Comparison of ENCODE assay signal across 39 mouse cellular contexts in genomic region chr19:29658836-29659235, GRCm38 (mm10). TPM values are rescaled to one million over a fixed set of nuclear protein-coding genes. Genes with fewer than 3 reads are reported as not detected.
"Had no signal": no experiment of that assay in that cellular context is flagged by ENCODE, and none has a peak within 500 bp of the region (broad histone marks: within the 10 kb centered on the region; RNA-seq: fewer than 3 reads in every experiment).

No protein-coding gene starts in this region.

- H3K9ac ChIP-seq: heart, embryonic 12.5 days; heart, embryonic 13.5 days; heart, embryonic 15.5 days; hindbrain, embryonic 12.5 days; hindbrain, embryonic 13.5 days; hindbrain, embryonic 14.5 days; hindbrain, embryonic 15.5 days; intestine, embryonic 15.5 days; kidney, embryonic 15.5 days had no signal

- H3K4me3 ChIP-seq: heart, embryonic 10.5 days; heart, embryonic 12.5 days; heart, embryonic 13.5 days; heart, embryonic 15.5 days; hindbrain, embryonic 10.5 days; hindbrain, embryonic 12.5 days; hindbrain, embryonic 13.5 days; hindbrain, embryonic 15.5 days; intestine, embryonic 15.5 days; kidney, embryonic 15.5 days; left cerebral cortex, adult 2 months had no signal

- H3K9me3 ChIP-seq: heart, embryonic 10.5 days; heart, embryonic 12.5 days; heart, embryonic 13.5 days; heart, embryonic 15.5 days; hindbrain, embryonic 10.5 days; hindbrain, embryonic 12.5 days; hindbrain, embryonic 13.5 days; hindbrain, embryonic 15.5 days; intestine, embryonic 15.5 days; kidney, embryonic 15.5 days had no signal

- H3K4me1 ChIP-seq: hindbrain, embryonic 12.5 days; hindbrain, embryonic 13.5 days; hindbrain, embryonic 15.5 days; intestine, embryonic 15.5 days had no signal

- H3K27ac ChIP-seq: heart, embryonic 10.5 days; heart, embryonic 13.5 days; heart, embryonic 15.5 days; hindbrain, embryonic 10.5 days; hindbrain, embryonic 12.5 days; hindbrain, embryonic 13.5 days; hindbrain, embryonic 14.5 days; hindbrain, embryonic 15.5 days; hindbrain, postnatal 0 days; intestine, embryonic 15.5 days; kidney, embryonic 15.5 days; kidney, postnatal 0 days; left cerebral cortex, adult 2 months had no signal

- ATAC-seq: hindbrain, embryonic 16.5 days; hindbrain, postnatal 0 days; intestine, embryonic 15.5 days; intestine, embryonic 16.5 days; intestine, postnatal 0 days had no signal

- H3K27me3 ChIP-seq: hindbrain, embryonic 12.5 days; hindbrain, embryonic 13.5 days; hindbrain, embryonic 15.5 days; intestine, embryonic 15.5 days; kidney, embryonic 15.5 days had no signal

- H3K4me2 ChIP-seq: heart, embryonic 11.5 days; heart, embryonic 12.5 days; heart, embryonic 13.5 days; heart, embryonic 15.5 days; hindbrain, embryonic 12.5 days; hindbrain, embryonic 13.5 days; hindbrain, embryonic 14.5 days; hindbrain, embryonic 15.5 days; intestine, embryonic 15.5 days; kidney, embryonic 15.5 days had no signal

- H3K36me3 ChIP-seq: heart, embryonic 10.5 days; heart, embryonic 12.5 days; heart, embryonic 13.5 days; heart, embryonic 15.5 days; hindbrain, embryonic 10.5 days; hindbrain, embryonic 12.5 days; hindbrain, embryonic 13.5 days; hindbrain, embryonic 15.5 days; intestine, embryonic 15.5 days; kidney, embryonic 15.5 days had no signal

- DNase-seq: heart, postnatal 10 days; heart, postnatal 14 days; heart, postnatal 36 days; heart, postnatal 4 days; kidney, adult 11 months; kidney, adult 18-20 months; kidney, adult 2 months; kidney, adult 8-10 months; kidney, adult 9 months; kidney, postnatal 14 days; kidney, postnatal 25 days; kidney, postnatal 36 days; kidney, postnatal 4 days; layer of hippocampus, adult 9-11 months; layer of hippocampus, postnatal 36 days had no signal

RNA-seq across cellular contexts. Expression of gene Mlana, which starts 38.8 kb away (rescaled TPM):
- total RNA-seq: hematopoietic stem cell, adult 5-6 weeks; hindbrain, postnatal 0 days had no signal
- polyA plus RNA-seq: hindbrain, embryonic 12.5 days; hindbrain, embryonic 13.5 days; hindbrain, embryonic 14.5 days; hindbrain, embryonic 15.5 days; hindbrain, embryonic 16.5 days; hindbrain, postnatal 0 days; inflammation-experienced regulatory T-cells, adult 6 months; intestine, embryonic 14.5 days; intestine, embryonic 15.5 days; intestine, embryonic 16.5 days; kidney, adult 2 months; kidney, embryonic 14.5 days; kidney, embryonic 15.5 days; kidney, embryonic 16.5 days; kidney, postnatal 0 days; large intestine, adult 2 months had no signal
